8 mouse cellular contexts compared by ENCODE assay signal in the genomic region with DNA sequence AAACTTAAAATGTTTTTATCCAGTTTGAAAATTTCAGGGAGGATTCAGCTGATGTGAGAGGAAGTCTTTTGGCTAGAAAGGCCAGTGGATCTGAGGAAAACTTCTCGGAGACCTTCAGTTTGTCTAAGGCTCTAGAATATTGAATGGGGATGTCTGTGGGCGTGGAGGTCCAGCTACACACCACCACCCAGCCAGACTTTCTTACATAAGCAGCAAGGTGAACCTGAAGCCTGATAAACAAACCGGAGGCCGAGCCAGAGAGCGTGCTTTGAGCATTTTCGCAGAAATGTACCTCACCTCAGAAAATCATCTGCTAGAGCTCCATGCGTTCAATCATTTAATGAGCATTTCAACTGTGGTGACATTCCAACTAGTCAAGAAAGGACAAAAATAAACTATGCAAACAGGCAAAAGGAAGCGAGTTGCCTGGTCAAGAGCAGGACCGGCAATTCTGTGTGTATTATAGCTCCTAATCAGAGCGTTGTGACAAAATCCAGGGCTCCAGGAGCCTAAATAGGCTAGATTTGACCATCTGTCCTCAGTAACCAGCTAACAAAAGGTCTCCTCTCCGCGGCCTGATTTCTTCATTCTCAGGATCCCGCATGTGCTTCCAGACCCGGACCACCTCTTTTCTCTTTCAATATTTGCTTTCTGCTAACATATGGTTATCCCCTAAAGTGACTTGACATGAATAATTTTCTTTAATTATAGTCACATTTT.
A peak's percentile ranks its signal among the peaks of the same experiment; 100 is the strongest.
DNase-seq lines count a peak whose midpoint lies in the region; ATAC-seq lines count a peak whose summit lies in the region.

No protein-coding gene starts in this region.

- no peaks in the 10 kb centered on the region for H3K9me3 ChIP-seq in embryonic facial prominence, embryonic 14.5 days (ENCODE audit: control insufficient read depth, low read length)
- H3K9me3 ChIP-seq in neural tube, embryonic 11.5 days (ENCODE audit: control insufficient read depth, low read length) = no peaks in the 10 kb centered on the region

- no peak overlapping the region for H3K9ac ChIP-seq in embryonic facial prominence, embryonic 14.5 days (ENCODE audit: low read depth, low read length)
- peak overlapping the region; percentile 35 for H3K9ac ChIP-seq in neural tube, embryonic 11.5 days (ENCODE audit: low read length)

- H3K27me3 ChIP-seq in embryonic facial prominence, embryonic 14.5 days (replicated peaks; ENCODE audit: control insufficient read depth, insufficient read depth, low read length) = no peaks in the 10 kb centered on the region
- H3K27me3 ChIP-seq in neural tube, embryonic 11.5 days (ENCODE audit: control insufficient read depth, insufficient read depth, low read length) = no peaks in the 10 kb centered on the region

- ATAC-seq in embryonic facial prominence, embryonic 14.5 days (ENCODE audit: low read depth) = no peak
- ATAC-seq in neural tube, embryonic 11.5 days (ENCODE audit: insufficient read depth, low FRiP score, low TSS enrichment) = peak; percentile 17; the same call in 1 of the 2 replicates

- peak; percentile 10 to 20 for DNase-seq in heart, adult 18-20 months
- no peak for DNase-seq in heart, postnatal 25 days (ENCODE audit: low spot score)
- no peak for DNase-seq in embryonic facial prominence, embryonic 14.5 days (ENCODE audit: low spot score)
- DNase-seq in hindlimb bud, embryonic 11.5 days (ENCODE audit: extremely low spot score, low read depth, low spot score) = peak; percentile 18
- no peak for DNase-seq in neural tube, embryonic 11.5 days (ENCODE audit: low spot score)
- no peak for DNase-seq in c-Kit-positive CD71-positive TER-119-positive erythroid progenitor cells, embryonic 14.5 days (ENCODE audit: low spot score)
- no peak for DNase-seq in frontal cortex, postnatal 36 days (ENCODE audit: low spot score in 2 of 2)
- DNase-seq in layer of hippocampus, postnatal 10 days (ENCODE audit: low spot score in 2 of 2) = no peak

- 45% methylated on average over 14 of the region's 14 CpGs for WGBS in embryonic facial prominence, embryonic 14.5 days
- 46% methylated on average over 14 of the region's 14 CpGs for WGBS in neural tube, embryonic 11.5 days

- peak overlapping the region; percentile 53 for H3K4me2 ChIP-seq in embryonic facial prominence, embryonic 14.5 days (ENCODE audit: low read depth, low read length)
- H3K4me2 ChIP-seq in neural tube, embryonic 11.5 days (ENCODE audit: low read depth) = peak overlapping the region; percentile 23

- no peak overlapping the region for H3K27ac ChIP-seq in embryonic facial prominence, embryonic 14.5 days (replicated peaks; ENCODE audit: low read depth, low read length)
- H3K27ac ChIP-seq in neural tube, embryonic 11.5 days (ENCODE audit: low read depth, low read length) = peak overlapping the region; percentile 37

- H3K4me3 ChIP-seq in embryonic facial prominence, embryonic 14.5 days (ENCODE audit: low read depth, low read length) = peak overlapping the region; percentile 17
- H3K4me3 ChIP-seq in neural tube, embryonic 11.5 days (ENCODE audit: low read depth, low read length) = no peak overlapping the region

- intact Hi-C loops in heart, postnatal 25 days (cut with DNase I) = no loop called here

- no peaks in the 10 kb centered on the region for H3K36me3 ChIP-seq in embryonic facial prominence, embryonic 14.5 days (ENCODE audit: control insufficient read depth, insufficient read depth, low read length)
- no peaks in the 10 kb centered on the region for H3K36me3 ChIP-seq in neural tube, embryonic 11.5 days (ENCODE audit: control insufficient read depth, insufficient read depth, low read length)

- peaks cover 11% of the 10 kb centered on the region for H3K4me1 ChIP-seq in embryonic facial prominence, embryonic 14.5 days (ENCODE audit: control insufficient read depth, insufficient read depth, low read length)
- H3K4me1 ChIP-seq in neural tube, embryonic 11.5 days (ENCODE audit: control insufficient read depth, insufficient read depth, low read length) = peaks cover 7% of the 10 kb centered on the region; the same call in 1 of the 2 replicates

Comparison
In these comparisons a context has a peak if more than half of its experiments do, and no peak if none do; other contexts are left out.
1. DNase-seq: peak in heart, adult 18-20 months (2 of 2) and hindlimb bud, embryonic 11.5 days (single experiment); none in heart, postnatal 25 days (single experiment), embryonic facial prominence, embryonic 14.5 days (single experiment), neural tube, embryonic 11.5 days (single experiment), c-Kit-positive CD71-positive TER-119-positive erythroid progenitor cells, embryonic 14.5 days (single experiment), frontal cortex, postnatal 36 days (0 of 2) and layer of hippocampus, postnatal 10 days (0 of 2).